Mouse (Mus musculus) left cerebral cortex, adult 18-20 months (tissue): ENCODE measurements at regions not wholly inside any gene's neighbourhood (a gene's known extent, or its start where the extent isn't known, plus 50 kb on each side); places are given as distances from the start of the nearest gene placed in this dataset.

Source experiments
- DNase-seq, 2 experiments: peaks; one replicate each; pipeline ENCODE4 v3.0.0; 2021 to 2022; ENCODE audit warnings: low spot score in 2 of 2, mixed read lengths in 1 of 2

DNA sequence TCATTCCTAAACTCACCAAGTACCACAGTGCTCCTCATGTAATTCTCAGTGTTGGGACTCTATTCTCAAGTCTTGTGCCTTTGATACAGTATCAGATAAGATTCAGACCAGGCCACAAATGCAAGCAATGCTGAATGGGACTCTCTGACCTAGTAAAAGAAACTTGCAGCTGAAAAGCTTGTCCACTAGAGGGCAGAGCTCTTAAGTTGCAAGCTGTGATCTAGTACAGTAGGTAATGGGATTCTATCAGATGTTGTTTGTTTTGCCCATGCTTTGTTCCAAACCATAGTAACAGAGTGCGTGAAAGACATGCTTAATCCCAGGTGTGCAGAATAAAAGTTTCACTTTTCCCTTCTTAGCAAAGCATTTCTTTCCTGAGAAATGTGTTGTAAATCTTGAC, 383.2 kb upstream of the Chrm2 start:
- peak; percentile 19 to 29 for DNase-seq

DNA sequence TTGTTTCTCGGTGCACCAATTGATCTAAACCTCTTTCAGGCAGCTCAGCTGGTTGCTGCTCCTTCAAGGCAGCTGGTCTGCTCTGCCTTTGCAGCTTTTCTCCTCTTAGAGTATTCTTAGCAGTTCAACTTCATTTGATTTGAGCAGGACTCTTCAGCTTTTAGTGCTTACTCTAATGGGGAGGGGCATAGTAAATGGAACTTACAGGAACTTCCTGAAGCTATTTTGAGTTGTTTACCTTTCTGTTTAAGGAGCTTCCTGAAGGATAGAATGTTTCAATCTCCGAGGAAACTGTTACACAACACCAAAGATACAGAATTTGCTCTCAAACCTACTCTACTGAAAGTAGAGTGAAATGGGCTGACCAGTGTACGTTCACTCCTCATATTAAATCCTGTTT, 385.8 kb upstream of the Chrm2 start:
- no peak for DNase-seq

DNA sequence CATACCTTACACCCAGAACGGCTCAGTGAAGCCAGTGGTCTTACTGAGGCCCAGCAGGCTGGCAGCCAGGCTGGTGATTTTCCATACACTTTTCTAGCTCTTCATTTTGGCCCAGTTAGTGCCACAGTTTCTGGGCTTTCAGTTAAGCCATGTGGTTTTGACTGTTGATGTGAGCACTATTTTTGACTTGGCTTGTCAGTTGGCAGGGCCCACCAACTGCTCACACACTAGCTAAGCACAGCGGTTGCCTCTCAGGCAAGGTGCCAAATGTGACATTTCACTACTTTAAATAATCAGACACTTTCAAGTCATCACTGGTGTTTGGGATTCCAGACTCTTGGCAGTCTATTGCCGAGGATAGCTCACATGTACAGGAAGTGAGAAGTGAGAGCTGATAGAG, 399.0 kb upstream of the Chrm2 start:
- DNase-seq: peak; percentile 59 to 65

DNA sequence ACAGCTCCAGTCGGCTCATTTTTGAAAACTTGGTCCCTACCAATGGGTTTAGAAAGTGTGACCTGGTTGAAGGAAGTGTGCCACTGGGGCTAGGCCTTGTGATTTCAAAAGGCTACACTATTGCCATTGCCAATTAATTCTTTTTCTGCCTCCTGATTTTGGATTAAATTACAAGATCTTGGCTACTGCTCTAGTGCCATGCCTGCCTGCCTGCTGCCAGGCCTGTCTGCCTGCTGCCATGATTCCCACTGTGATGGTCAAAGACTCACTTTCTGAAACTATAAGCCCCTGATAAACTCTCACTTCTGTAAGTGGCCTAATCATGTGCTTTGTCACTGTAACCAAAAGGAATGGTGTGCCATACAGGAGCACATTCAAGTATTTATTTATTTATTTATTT, 400.4 kb upstream of the Mtpn start:
- DNase-seq: no peak

DNA sequence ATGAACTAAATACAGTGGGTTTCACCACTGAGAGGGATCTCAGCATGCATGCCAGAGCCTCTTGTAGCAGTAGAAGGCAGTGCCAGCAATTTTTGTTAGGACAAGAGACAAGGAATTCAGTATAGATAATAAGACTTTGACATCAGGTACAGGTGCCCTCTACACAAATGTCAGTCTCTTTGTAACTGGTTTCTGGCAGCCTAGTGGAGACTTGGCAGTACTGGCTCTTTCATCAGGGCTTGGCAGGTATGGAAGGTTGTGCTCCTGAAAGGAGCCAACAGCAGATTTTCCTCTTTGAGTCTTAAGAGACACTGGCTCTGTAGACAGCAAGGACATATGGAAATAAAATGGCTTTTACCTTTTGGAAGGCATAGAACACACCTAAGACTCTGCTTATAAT, 384.5 kb upstream of the Mtpn start:
- DNase-seq: no peak

DNA sequence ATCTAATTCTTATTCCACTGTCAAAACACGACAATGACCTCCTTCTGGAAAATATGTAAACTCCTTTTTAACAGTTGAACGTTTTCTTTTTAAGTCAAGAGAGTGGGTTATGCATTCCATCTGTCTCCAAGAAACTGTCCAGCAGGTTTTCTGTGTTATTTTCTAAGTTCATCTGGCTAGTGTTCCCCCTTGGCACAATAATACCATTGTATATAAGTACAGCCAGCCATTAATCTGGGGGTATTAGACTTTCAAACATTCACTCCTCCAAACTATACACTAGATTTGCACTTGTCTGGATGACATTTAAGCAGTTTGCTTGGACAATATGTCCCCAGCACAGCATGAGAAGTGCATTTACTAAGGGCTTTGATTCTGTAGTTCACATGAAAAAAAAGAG, 358.3 kb upstream of the Mtpn start:
- DNase-seq: no peak

DNA sequence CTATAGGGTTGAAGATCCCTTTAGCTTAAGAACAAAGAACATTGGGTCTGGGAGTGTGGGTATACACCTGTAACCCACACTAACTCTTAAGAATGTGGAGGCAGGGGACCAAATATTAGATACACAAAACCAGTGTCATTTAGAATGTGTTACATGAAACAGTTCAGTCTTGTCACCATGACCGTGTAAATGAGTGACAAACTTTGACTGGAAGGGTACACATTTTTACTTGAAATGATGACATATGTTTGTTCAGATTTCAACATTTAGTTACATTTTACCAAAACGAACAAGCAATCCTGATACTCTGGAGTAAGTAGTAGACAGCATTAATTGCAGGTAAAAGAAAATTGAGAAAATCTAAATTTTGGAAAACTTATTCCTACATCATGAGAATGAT, 356.0 kb upstream of the Mtpn start:
- DNase-seq: no peak

DNA sequence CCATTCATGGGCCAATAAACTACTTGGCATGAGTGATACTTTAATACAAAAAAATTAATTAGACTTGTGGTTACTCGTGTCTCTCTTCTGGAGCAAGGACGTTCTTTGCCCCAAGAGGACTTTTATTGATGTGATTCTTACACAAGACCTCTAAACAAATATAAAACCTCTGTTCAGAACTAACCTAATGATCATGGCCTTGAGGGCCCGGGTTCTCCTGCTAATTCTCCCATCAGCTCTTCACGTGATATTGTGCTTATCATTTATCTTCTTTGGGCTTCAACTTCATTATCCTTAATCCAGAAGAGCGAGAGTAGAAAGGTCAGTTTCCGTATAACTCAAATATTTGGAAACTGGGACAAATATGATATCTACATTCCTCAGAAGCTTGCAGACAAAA, 335.0 kb upstream of the Mtpn start:
- no peak for DNase-seq

DNA sequence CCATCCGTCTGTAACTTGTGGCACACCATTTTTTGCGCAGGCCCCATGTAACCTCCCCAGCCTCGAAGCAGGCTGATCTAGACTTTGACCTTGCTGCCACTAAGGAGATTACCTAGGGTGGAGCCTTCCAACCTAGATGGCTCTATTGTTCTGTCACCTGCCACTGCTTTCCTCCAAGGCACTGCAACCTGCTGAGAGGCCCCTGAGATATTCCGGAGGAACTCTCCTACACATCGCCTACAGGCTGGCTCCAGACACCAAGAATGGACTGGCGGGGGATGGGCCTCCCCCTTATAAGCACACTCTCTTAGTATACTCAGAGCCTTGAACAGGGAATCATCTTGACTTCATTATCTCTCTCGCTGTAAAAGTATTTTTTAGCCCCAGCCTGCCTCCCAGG, 331.7 kb upstream of the Mtpn start:
- DNase-seq: no peak

DNA sequence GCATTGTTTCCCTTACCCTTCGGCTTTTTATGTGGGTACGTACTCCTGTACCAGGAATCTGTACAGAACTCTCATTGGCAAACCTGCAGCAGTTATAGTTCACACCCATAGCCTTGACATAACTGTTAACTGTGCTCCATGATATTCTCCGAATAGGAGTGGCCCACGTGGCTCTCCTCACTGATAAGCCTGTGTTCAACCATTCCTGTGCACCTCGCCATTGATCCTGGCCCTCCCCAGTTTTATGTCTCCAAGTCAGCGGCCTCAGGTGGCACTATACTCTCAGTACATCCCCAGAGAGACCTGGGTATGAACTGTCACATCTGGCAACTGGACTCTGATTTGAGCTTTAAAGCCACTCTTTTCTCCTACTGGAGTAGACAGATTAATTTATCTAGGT, 324.5 kb upstream of the Mtpn start:
- no peak for DNase-seq

DNA sequence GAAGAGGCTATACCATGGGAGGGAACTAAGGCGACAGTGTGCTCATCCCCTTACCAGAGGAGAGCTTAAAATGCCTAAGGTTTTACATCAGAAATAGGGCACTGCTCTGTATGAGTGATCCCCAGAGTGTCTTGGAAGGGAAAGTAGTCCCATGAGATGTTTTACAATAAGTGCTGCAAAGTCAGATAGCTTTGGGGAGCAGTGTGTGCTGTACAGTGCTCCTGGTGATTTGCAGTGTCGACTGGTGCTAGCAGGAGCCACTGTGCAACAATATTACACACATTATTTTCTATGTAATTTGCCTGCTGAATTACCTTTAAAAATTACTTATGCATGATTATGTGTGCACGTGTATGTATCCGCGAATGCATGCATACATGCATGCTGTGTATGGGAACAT, 314.3 kb upstream of the Mtpn start:
- DNase-seq: no peak

DNA sequence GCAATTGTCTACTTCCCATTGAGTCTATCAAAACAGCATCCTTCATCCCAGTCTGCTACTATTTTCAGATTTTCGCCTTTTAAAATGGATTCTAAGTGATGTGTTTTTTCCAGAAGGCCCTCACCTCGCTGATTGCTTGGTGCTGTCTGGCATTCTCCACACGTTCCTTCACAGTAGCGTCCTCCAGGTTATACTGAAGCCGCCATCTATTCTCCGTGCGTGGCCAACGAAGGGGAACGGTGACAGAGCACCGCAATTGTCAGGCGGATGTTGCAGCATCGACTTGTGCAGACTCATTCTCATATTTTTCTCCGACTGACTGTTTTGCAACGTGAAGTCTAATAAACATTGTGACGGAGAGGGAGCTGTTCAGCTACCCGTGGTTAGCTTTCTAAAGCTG, 277.0 kb upstream of the Mtpn start:
- DNase-seq: no peak

DNA sequence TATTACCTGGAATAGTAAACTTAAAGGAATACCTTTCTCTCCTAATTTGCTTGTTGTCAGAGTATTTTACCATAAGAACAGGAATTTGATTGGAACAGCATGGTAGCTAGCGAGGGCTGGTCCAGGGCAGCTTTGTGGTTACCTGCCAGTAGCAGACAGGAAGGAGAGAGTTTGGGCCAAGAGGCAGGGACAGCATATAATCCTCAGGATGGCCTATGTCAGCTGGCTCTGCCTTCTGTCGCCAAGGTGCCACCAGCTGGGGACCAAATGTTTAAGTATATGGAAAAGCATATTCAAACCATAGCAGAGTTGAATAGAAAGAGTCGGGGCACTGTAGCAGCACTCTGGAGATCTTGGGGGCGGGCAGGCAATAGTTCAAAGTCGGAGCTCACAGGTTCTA, 274.8 kb upstream of the Mtpn start:
- no peak for DNase-seq

DNA sequence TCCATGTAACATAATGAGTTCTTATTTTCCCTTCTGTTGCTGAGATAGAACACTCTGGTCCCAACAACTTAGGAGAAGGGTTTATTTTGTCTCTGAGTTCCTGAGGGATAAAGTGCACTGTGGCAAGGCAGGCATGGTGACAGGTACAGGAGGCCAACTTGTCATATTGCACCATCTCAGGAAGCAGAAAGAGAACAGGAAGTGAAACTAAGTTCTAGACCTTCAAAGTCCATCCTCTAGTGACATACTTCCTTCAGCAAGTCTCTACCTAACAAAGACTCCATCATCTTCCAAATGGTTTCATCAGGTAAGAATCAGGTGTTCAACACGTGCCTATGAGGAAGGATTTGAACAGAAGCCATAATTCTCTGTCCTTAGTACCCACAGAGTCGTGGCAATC, 266.1 kb upstream of the Mtpn start:
- DNase-seq: no peak

DNA sequence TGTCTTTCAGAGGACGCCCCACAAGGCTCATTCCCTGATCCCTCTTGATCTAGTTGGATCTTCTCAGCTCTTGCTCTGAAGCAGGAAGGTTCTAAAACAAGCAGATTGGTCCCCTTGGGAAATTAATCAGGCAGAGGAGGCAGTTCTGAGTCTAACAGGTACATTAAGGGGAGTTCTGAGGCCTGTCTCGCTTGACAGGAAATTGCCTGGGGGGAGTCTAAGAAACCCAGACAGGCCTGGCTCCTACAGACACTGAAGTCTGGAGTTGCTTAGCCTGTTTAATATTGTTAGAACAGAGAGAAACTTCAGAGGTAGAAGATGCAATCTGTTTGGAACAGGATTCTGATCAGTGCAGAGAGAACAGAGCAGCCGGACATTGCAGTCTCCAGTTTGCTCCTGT, 264.4 kb upstream of the Mtpn start:
- DNase-seq: no peak

DNA sequence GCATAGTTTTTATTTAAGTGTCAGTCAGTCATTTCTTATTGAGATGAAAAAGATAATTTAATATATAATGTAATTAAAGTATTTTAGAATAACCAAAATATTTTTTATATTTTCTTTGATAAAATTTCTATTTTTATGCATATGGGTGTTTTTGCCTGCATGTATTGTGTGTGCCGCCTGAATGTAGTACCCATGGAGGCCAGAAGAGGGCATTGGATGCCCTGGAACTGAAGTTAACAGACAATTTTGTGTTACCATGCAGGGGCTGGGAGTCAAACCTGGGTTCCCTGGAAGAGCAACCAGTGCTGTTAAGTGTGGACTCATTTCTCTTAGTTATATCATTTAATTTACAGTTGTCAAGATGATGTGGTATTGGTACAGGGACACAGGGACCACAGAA, 240.0 kb upstream of the Mtpn start:
- DNase-seq: no peak

DNA sequence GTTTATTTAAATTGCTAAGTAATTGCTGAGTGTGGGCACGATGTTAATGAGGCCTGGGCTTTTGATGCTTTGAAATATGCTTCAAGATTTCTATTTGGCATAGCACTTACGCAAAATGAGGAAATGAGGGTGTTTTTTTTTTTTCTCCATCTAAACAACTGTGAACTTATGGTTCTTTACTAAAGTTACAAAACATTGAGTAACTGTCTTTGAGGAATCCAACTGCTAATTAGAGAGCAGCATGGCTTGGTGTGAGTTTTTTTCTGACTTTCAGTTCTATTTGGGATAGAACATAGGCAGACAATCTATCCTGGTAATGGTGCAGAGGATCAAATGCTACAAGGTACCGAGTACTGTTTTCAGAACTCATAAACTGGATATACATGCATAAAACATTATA, 231.2 kb upstream of the Mtpn start:
- no peak for DNase-seq

DNA sequence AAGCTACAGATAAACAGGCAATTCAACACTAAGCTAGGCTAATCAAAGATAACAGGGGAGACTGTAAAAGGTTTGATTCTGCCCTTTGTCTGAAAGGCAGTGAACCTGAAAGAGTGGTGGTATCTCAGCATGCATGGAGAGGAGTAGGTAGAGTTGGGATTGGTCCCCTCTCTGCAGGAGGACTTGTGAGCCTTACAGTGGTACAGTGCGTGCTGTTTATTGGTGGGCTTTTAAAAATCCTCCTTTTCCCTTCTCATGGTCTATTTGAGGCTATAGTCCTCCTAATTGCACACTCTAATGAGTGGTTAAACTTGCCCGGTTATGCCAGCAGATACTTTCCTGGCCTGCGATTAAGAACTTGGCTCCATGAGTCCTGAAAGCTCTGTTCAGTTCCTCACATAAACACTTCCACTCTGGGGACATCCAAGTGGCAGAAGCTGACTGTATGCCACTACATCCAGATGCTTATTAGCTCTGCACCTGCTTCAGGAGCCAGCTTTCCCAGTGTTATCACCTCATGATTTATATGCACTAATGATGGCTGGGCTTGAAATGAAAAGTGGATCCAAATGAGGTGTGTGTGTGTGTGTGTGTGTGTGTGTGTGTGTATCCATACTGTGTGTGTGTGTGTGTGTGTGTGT, 220.0 kb upstream of the Mtpn start:
- DNase-seq: no peak

DNA sequence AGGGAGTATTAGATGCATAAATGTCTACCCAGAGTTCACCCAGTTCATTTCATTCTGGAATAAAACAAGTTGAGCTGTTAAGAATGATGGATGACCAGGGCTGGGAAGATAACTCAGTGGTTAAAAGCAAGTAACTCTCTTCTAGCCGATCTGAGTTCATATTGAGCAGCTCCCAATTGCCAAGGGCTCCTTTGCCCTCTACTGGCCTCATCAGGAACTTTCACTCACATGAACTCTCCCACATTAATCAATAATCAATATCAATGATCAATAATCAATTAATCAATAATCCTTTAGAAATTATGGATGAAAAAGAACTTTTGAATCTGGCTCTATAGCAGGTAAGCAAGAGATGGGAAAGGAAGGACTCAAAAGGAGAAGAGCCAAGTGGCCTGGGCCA, 206.3 kb upstream of the Mtpn start:
- DNase-seq: no peak

DNA sequence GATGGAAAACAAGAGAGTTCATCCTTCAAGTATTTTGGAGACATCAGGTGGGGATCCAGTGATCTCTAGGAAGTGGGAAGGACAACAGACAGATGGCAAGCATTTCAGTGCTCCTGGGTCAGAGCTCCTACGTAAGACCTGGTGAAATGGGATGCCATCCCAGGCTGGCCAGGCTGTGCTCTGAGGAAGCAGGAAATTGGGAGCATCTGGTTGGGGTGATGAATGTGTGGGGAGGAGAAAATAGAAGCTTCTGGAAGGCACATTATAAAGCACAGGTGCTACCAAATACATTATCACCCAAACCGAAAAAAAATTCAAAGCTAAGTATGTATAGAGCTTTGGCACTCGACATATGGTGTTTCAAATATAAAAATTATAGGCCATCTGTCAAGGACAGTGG, 165.9 kb upstream of the Mtpn start:
- DNase-seq: peak in 1 of 2 experiments; percentile 20

DNA sequence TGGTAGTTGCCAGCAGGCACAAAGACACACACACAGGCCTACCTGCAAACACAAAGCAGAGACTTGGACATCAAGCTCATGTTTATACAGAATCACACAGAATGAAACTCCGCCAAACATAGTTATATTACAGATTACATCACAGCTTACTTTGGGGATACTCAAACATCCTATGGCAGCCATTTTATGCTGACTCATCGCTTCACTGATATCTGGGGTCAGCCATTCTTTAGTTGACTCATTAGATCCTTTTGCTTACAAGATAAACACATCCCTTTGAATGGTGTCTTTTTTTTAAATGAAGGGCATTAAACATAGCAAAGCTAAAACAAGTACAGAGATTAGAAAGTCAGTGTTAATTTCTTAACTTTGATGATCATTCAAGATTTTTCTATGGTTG, 127.4 kb upstream of the Mtpn start:
- DNase-seq: no peak

DNA sequence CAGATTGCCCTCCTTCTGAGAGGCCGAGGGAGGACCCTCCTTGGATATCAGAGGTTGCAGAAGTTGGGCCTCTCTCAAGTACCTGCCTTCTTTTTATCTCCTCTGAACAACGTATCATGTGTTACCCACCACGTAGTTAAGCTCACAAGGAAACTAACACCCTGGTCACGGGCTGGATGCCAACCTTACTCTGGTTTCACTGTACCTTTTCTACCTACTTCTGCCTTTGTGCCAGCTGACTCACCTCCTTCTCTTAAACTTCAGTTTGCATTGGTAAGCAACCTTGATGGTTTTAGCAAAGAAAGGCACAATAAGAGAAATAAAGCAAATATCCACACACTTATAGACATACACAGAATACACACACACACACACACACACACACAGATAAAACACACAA, 111.7 kb upstream of the Mtpn start:
- DNase-seq: no peak

DNA sequence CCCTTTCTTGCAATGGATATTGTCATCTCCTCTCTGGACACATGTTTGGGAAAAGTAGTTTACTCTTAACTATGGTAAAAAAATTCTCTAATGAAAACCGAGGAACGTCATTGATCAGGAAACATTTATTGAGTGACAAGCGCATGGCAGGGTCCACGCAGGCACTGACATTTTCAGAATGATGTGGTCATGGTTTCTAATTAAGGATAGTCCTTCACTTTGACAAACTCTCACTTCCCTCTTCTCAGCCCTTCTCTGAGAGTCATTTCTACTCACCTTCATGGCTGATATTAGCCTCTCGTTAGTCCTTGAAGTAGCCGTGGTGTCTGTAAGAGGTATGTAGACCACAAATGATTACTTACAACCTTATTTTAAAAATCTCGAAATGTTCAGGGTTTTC, 105.5 kb upstream of the Mtpn start:
- no peak for DNase-seq

DNA sequence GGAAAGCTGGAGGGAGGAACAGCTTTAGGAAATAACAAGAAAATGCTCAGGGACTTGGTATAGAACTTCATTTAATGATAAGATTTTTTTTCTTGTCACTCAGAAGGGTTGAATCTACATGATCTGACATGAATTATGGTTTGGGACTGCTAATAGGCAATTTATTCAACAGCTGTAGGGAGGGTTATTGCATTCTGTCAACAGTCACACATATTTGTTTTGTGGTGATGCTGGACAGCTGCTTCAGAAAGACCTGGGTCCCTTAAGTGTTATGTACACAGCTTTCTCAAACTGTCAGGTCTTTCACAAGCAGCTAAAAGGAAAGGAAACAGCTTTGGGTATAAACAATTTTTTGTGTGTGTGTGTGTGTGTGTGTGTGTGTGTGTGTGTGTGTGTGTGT, 101.0 kb upstream of the Mtpn start:
- DNase-seq: no peak
